8 mouse cellular contexts compared by ENCODE assay signal in genomic region chr5:107987835-107988251, GRCm38 (mm10). TPM values are rescaled to one million over a fixed set of nuclear protein-coding genes. Genes with fewer than 3 reads are reported as not detected.
DNase-seq lines count a peak whose midpoint lies in the region; ATAC-seq and TF ChIP-seq lines count a peak whose summit lies in the region.

No protein-coding gene starts in this region.

- peaks cover 29% of the 10 kb centered on the region for H3K79me2 ChIP-seq in macrophage (ENCODE audit: inconsistent target)

- peak; percentile 27 for DNase-seq in adrenal gland, adult 2 months
- no peak for DNase-seq in adrenal gland, adult 18-20 months (ENCODE audit: low spot score in 2 of 2)
- DNase-seq in CD4-positive helper T cell, adult 2 months (ENCODE audit: low read depth, low spot score), result peak; percentile 71
- DNase-seq in hindbrain, postnatal 0 days (ENCODE audit: low spot score), result no peak
- DNase-seq in left cerebral cortex, postnatal 4 days, result no peak
- DNase-seq in thymus, adult 18-20 months, result no peak

- H3K27me3 ChIP-seq in embryonic facial prominence, embryonic 12.5 days, result no peaks in the 10 kb centered on the region
- no peaks in the 10 kb centered on the region for H3K27me3 ChIP-seq in hindbrain, postnatal 0 days (ENCODE audit: insufficient read depth, low read length)

- peak overlapping the region; percentile 63 for H3K9ac ChIP-seq in embryonic facial prominence, embryonic 12.5 days
- H3K9ac ChIP-seq in hindbrain, postnatal 0 days (replicated peaks; ENCODE audit: low read length), result peak overlapping the region; percentile 91; the same call in 1 of the 2 replicates

- H3K4me1 ChIP-seq in embryonic facial prominence, embryonic 12.5 days, result no peaks in the 10 kb centered on the region
- no peaks in the 10 kb centered on the region for H3K4me1 ChIP-seq in hindbrain, postnatal 0 days (ENCODE audit: insufficient read depth, low read length)

- no peaks in the 10 kb centered on the region for H3K36me3 ChIP-seq in embryonic facial prominence, embryonic 12.5 days
- H3K36me3 ChIP-seq in hindbrain, postnatal 0 days (ENCODE audit: insufficient read depth, low read length), result no peaks in the 10 kb centered on the region
- H3K36me3 ChIP-seq in macrophage (ENCODE audit: inconsistent target), result no peaks in the 10 kb centered on the region

- peak overlapping the region; percentile 91 for H3K27ac ChIP-seq in embryonic facial prominence, embryonic 12.5 days
- no peak overlapping the region; the same call in none of the 2 replicates for H3K27ac ChIP-seq in hindbrain, postnatal 0 days
- H3K27ac ChIP-seq in macrophage, result peak overlapping the region; percentile 38; the same call in 1 of the 2 replicates

- no peak for TF ChIP-seq CTCF in hindbrain, postnatal 0 days (IDR thresholded peaks at IDR 0.05; ENCODE audit: low read depth)

- intact Hi-C loops in left cerebral cortex, postnatal 4 days (cut with DNase I), result loop anchor here (5.0 kb wide), 1 partner anchor 66 kb away; no protein-coding TSS in a partner anchor

- H3K9me3 ChIP-seq in embryonic facial prominence, embryonic 12.5 days, result no peaks in the 10 kb centered on the region
- H3K9me3 ChIP-seq in hindbrain, postnatal 0 days (ENCODE audit: low read length), result no peaks in the 10 kb centered on the region

- no peak for ATAC-seq in embryonic facial prominence, embryonic 12.5 days (ENCODE audit: insufficient number of reproducible peaks, insufficient read depth, low FRiP score, low TSS enrichment)
- no peak for ATAC-seq in hindbrain, postnatal 0 days

- peak overlapping the region; percentile 77 for H3K4me3 ChIP-seq in embryonic facial prominence, embryonic 12.5 days
- peak overlapping the region; percentile 90 for H3K4me3 ChIP-seq in hindbrain, postnatal 0 days (ENCODE audit: low read length)
- H3K4me3 ChIP-seq in macrophage (ENCODE audit: inconsistent target), result peak overlapping the region; percentile 61

- 17% methylated on average over 5 of the region's 5 CpGs for WGBS in embryonic facial prominence, embryonic 12.5 days
- 18% methylated on average over 5 of the region's 5 CpGs for WGBS in hindbrain, postnatal 0 days
- 6% methylated on average over 5 of the region's 5 CpGs for WGBS in macrophage (ENCODE audit: missing documents)

- H3K4me2 ChIP-seq in embryonic facial prominence, embryonic 12.5 days (replicated peaks), result peak overlapping the region; percentile 60
- peak overlapping the region; percentile 73 for H3K4me2 ChIP-seq in hindbrain, postnatal 0 days (ENCODE audit: low read depth, low read length)

RNA-seq across cellular contexts. Expression of gene Fam69a, which starts 1.0 kb away (rescaled TPM):
- 1 to 10 TPM; 2.7 to 9.1 TPM for total RNA-seq in adrenal gland, adult 2 months (2021)
- 0.17 and 0.22 TPM in 2 replicates for polyA plus RNA-seq in adrenal gland, adult 2 months (2012; rRNA removed)
- total RNA-seq in adrenal gland, adult 18-20 months (2021), result 1 to 10 TPM; 3.7 to 5.2 TPM
- 24.8 and 26.4 TPM in 2 replicates for polyA plus RNA-seq in embryonic facial prominence, embryonic 12.5 days (2016; fragmentation: Nextera tagmentation; extraction: Ambion mirVana)
- total RNA-seq in hindbrain, postnatal 0 days (2014; rRNA removed), result 16.4 and 28.8 TPM in 2 replicates
- 73.6 and 79.5 TPM in 2 replicates for polyA plus RNA-seq in hindbrain, postnatal 0 days (2015; fragmentation: Nextera tagmentation; extraction: Ambion mirVana)
- 10 to 100 TPM in 9 of 26 experiments, 1 to 10 TPM in 17; 2.1 to 13.4 (median 8.8) TPM for total RNA-seq in macrophage (2018; cell fraction: chromatin; rRNA removed)
- total RNA-seq in macrophage (2018; cell fraction: cytosol; rRNA removed), result 10 to 100 TPM in 25 of 26 experiments, 1 to 10 TPM in 1; 9.2 to 20.7 (median 15.0) TPM
- total RNA-seq in macrophage (2018; cell fraction: nucleus; rRNA removed), result 10 to 100 TPM in 25 of 26 experiments, 1 to 10 TPM in 1; 9.0 to 28.6 (median 15.9) TPM
- polyA plus RNA-seq in macrophage (2018), result 9.4 to 24.9 TPM (median 18.7 TPM) in 3 replicates
- 10 to 100 TPM; 36.3 to 37.9 TPM for total RNA-seq in left cerebral cortex, postnatal 4 days (2021)

Comparison
In these comparisons a context has a peak if more than half of its experiments do, and no peak if none do; other contexts are left out.
1. DNase-seq: peak in adrenal gland, adult 2 months (single experiment) and CD4-positive helper T cell, adult 2 months (single experiment); none in adrenal gland, adult 18-20 months (0 of 2), hindbrain, postnatal 0 days (single experiment), left cerebral cortex, postnatal 4 days (single experiment) and thymus, adult 18-20 months (0 of 2).
2. Peak in every context shown above with its lines, with median percentiles within 50 percentile points of each other: H3K4me3 ChIP-seq.